Mouse (Mus musculus) MEL (cell line): ENCODE measurements at regions not wholly inside any gene's neighbourhood (a gene's known extent, or its start where the extent isn't known, plus 50 kb on each side); places are given as distances from the start of the nearest gene placed in this dataset.

ENCODE experiments used
- DNase-seq: peaks from one replicate; pipeline ENCODE4 v3.0.0; 2011; ENCODE audit warnings: low read depth, low spot score
- H3K27ac ChIP-seq: 2 replicates; pipeline ENCODE4 v1.5.1; 2012; ENCODE audit warnings: low read depth, mild to moderate bottlenecking, control low read depth, low read length, moderate library complexity; ENCODE audit not compliant: control insufficient read depth
- H3K27me3 ChIP-seq, 2 experiments: fragments of 150-350 bp in 1 of 2; sonication (generic) in 1 of 2; 2 replicates each; pipeline ENCODE4 v1.6.1; 2012; ENCODE audit warnings: low read length in 2 of 2, mild to moderate bottlenecking in 2 of 2, improper control_type of control experiment in 1 of 2, moderate library complexity in 1 of 2; ENCODE audit not compliant: insufficient read depth in 2 of 2, control insufficient read depth in 1 of 2
- H3K36me3 ChIP-seq, 2 experiments: 2 replicates each; pipeline ENCODE4 v1.6.1; 2012 to 2014; ENCODE audit warnings: low read length in 2 of 2, improper control_type of control experiment in 1 of 2, inconsistent platforms in 1 of 2, mild to moderate bottlenecking in 1 of 2; ENCODE audit not compliant: insufficient read depth in 2 of 2, control insufficient read depth in 1 of 2
- H3K4me1 ChIP-seq, 2 experiments: fragments of 150-350 bp in 1 of 2; sonication (generic) in 1 of 2; 2 replicates each; pipeline ENCODE4 v1.6.1; 2012; ENCODE audit warnings: low read length in 2 of 2, improper control_type of control experiment in 1 of 2, mild to moderate bottlenecking in 1 of 2; ENCODE audit not compliant: insufficient read depth in 2 of 2, control insufficient read depth in 1 of 2
- H3K4me3 ChIP-seq, 2 experiments: fragments of 150-350 bp in 1 of 2; sonication (generic) in 1 of 2; 2 replicates each; pipeline ENCODE4 v1.5.1; 2012; ENCODE audit warnings: low read depth in 2 of 2, low read length in 2 of 2, mild to moderate bottlenecking in 2 of 2, moderate library complexity in 2 of 2, control low read depth in 1 of 2, improper control_type of control experiment in 1 of 2; ENCODE audit not compliant: control insufficient read depth in 1 of 2, insufficient read depth in 1 of 2
- H3K79me2 ChIP-seq: 2 replicates; pipeline ENCODE4 v1.6.1; 2012; ENCODE audit warnings: mild to moderate bottlenecking, low read length, moderate library complexity; ENCODE audit not compliant: control insufficient read depth, poor library complexity, insufficient read depth
- H3K9ac ChIP-seq: 2 replicates; pipeline ENCODE4 v1.6.1; 2012; ENCODE audit warnings: low read depth, mild to moderate bottlenecking, control low read depth, low read length, moderate library complexity; ENCODE audit not compliant: control insufficient read depth, poor library complexity, severe bottlenecking
- H3K9me3 ChIP-seq: fragments of 150-350 bp; sonication (generic); replicated peaks from 2 replicates; pipeline ENCODE4 v1.6.1; 2012; ENCODE audit warnings: mild to moderate bottlenecking, low read length, improper control_type of control experiment, moderate library complexity; ENCODE audit not compliant: insufficient read depth
- BHLHE40 ChIP-seq: IDR thresholded peaks from 2 replicates; pipeline ENCODE4 v1.6.1; 2012; ENCODE audit warnings: low read depth, mild to moderate bottlenecking, inconsistent platforms, low read length, improper control_type of control experiment, borderline replicate concordance
- CHD2 ChIP-seq: IDR thresholded peaks from 2 replicates; pipeline ENCODE4 v1.6.1; 2011; ENCODE audit warnings: low read length, improper control_type of control experiment
- E2F4 ChIP-seq: IDR thresholded peaks from 2 replicates; pipeline ENCODE4 v1.6.1; 2011; ENCODE audit warnings: low read depth, low read length, improper control_type of control experiment, borderline replicate concordance
- ELF1 ChIP-seq: IDR thresholded peaks from 2 replicates; pipeline ENCODE4 v1.6.1; 2014; ENCODE audit warnings: low read depth, mild to moderate bottlenecking, inconsistent platforms, low read length, improper control_type of control experiment, moderate library complexity
- ETS1 ChIP-seq: IDR thresholded peaks from 2 replicates; pipeline ENCODE4 v1.6.1; 2012; ENCODE audit warnings: low read depth, mild to moderate bottlenecking, inconsistent platforms, low read length, improper control_type of control experiment, moderate library complexity
- JUND ChIP-seq: IDR thresholded peaks from 2 replicates; pipeline ENCODE4 v1.6.1; 2011; ENCODE audit warnings: low read depth, mild to moderate bottlenecking, improper control_type of control experiment, low read length
- KAT2A ChIP-seq: conservative IDR thresholded peaks from 2 replicates; pipeline ENCODE4 v1.6.1; 2012; ENCODE audit warnings: low read depth, low read length, improper control_type of control experiment, inconsistent platforms
- MAFK ChIP-seq: IDR thresholded peaks from 2 replicates; pipeline ENCODE4 v1.6.1; 2011; ENCODE audit warnings: low read depth, mild to moderate bottlenecking, low read length, improper control_type of control experiment, borderline replicate concordance
- MAZ ChIP-seq: IDR thresholded peaks from 2 replicates; pipeline ENCODE4 v1.6.1; 2012; ENCODE audit warnings: low read depth, mild to moderate bottlenecking, inconsistent platforms, low read length, improper control_type of control experiment
- MEF2A ChIP-seq: IDR thresholded peaks from 2 replicates; pipeline ENCODE4 v1.6.1; 2014; ENCODE audit warnings: low read depth, mild to moderate bottlenecking, inconsistent platforms, low read length, improper control_type of control experiment; ENCODE audit not compliant: poor library complexity, insufficient replicate concordance, severe bottlenecking; ENCODE audit errors: extremely low read depth
- MYB ChIP-seq: IDR thresholded peaks from 2 replicates; pipeline ENCODE4 v1.6.1; 2011; ENCODE audit warnings: mild to moderate bottlenecking, low read depth, low read length, improper control_type of control experiment
- NELFE ChIP-seq: IDR thresholded peaks from 2 replicates; pipeline ENCODE4 v1.6.1; 2011; ENCODE audit warnings: low read depth, low read length, improper control_type of control experiment
- POLR2A ChIP-seq, 2 experiments: IDR thresholded peaks; 2 replicates each; pipeline ENCODE4 v1.6.1; 2011 to 2012; ENCODE audit warnings: low read length in 2 of 2, mild to moderate bottlenecking in 2 of 2, control low read depth in 1 of 2, improper control_type of control experiment in 1 of 2, low read depth in 1 of 2, moderate library complexity in 1 of 2; ENCODE audit not compliant: control insufficient read depth in 1 of 2, insufficient read depth in 1 of 2, poor library complexity in 1 of 2
- POLR2AphosphoS5 ChIP-seq: IDR thresholded peaks from 2 replicates; pipeline ENCODE4 v1.6.1; 2012; ENCODE audit warnings: low read depth, borderline replicate concordance, mild to moderate bottlenecking, inconsistent platforms, low read length, moderate library complexity, mixed read lengths
- RAD21 ChIP-seq: IDR thresholded peaks from 2 replicates; pipeline ENCODE4 v1.6.1; 2011; ENCODE audit warnings: mild to moderate bottlenecking, low read depth, low read length, improper control_type of control experiment
- SIN3A ChIP-seq: IDR thresholded peaks from 2 replicates; pipeline ENCODE4 v1.6.1; 2012; ENCODE audit warnings: low read length, improper control_type of control experiment, inconsistent platforms
- TAL1 ChIP-seq: IDR thresholded peaks from 2 replicates; pipeline ENCODE4 v1.6.1; 2012; ENCODE audit warnings: mild to moderate bottlenecking, inconsistent platforms, low read length, moderate library complexity, mixed read lengths
- UBTF ChIP-seq: IDR thresholded peaks from 2 replicates; pipeline ENCODE4 v1.6.1; 2012; ENCODE audit warnings: low read depth, mild to moderate bottlenecking, inconsistent platforms, low read length, improper control_type of control experiment, moderate library complexity, borderline replicate concordance; ENCODE audit not compliant: insufficient read depth
- USF2 ChIP-seq, 2 experiments: IDR thresholded peaks; 2 replicates each; pipeline ENCODE4 v1.6.1; 2011 to 2012; ENCODE audit warnings: improper control_type of control experiment in 2 of 2, low read length in 2 of 2, borderline replicate concordance in 1 of 2, inconsistent platforms in 1 of 2, low read depth in 1 of 2, mild to moderate bottlenecking in 1 of 2; ENCODE audit not compliant: insufficient read depth in 1 of 2
- ZC3H11A ChIP-seq: IDR thresholded peaks from 2 replicates; pipeline ENCODE4 v1.6.1; 2012; ENCODE audit warnings: low read depth, mild to moderate bottlenecking, inconsistent platforms, low read length, improper control_type of control experiment
- ZKSCAN1 ChIP-seq: IDR thresholded peaks from 2 replicates; pipeline ENCODE4 v1.6.1; 2012; ENCODE audit warnings: low read depth, mild to moderate bottlenecking, inconsistent platforms, low read length, improper control_type of control experiment, moderate library complexity
- ZMIZ1 ChIP-seq: IDR thresholded peaks from 2 replicates; pipeline ENCODE4 v1.6.1; 2012; ENCODE audit warnings: low read depth, mild to moderate bottlenecking, inconsistent platforms, low read length, improper control_type of control experiment, moderate library complexity

DNA sequence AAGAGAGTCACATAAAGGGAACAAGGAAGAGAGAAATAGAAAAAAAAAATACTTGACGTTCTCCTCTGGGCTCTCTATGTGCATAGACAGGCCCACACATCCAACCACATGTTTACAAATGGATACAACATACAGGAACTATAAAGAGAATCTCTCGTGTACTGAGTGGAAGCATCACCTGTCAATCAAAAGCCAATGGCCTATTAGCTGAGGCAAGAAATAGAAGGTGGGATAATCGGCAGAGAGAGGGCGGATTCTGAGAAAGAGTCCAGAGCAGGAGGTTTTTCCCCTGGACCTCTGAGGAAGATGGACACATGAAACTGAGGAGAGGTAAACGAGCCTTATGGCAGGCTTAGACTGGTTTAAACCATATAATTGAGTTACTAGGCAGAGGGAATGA is 434.7 kb upstream of the Pmfbp1 start:
- DNase-seq = no peak
- no peak for TF ChIP-seq USF2 (IDR thresholded peaks at IDR 0.05; ENCODE audit: borderline replicate concordance in 1 of 2, insufficient read depth in 1 of 2, low read depth in 1 of 2, low read length in 2 of 2)
- TF ChIP-seq BHLHE40 = no peak
- TF ChIP-seq CHD2 = no peak
- no peak for TF ChIP-seq MAFK
- TF ChIP-seq SIN3A = no peak
- no peak for TF ChIP-seq RAD21
- no peak for TF ChIP-seq ETS1
- no peak for TF ChIP-seq E2F4
- TF ChIP-seq JUND = no peak
- TF ChIP-seq ZMIZ1 = no peak
- TF ChIP-seq ZKSCAN1 = no peak
- TF ChIP-seq ELF1 = no peak
- no peak for TF ChIP-seq MAZ
- TF ChIP-seq POLR2AphosphoS5 = no peak
- no peak for TF ChIP-seq MYB
- TF ChIP-seq MEF2A = no peak
- TF ChIP-seq TAL1 = no peak
- no peak overlapping the region for H3K27ac ChIP-seq
- H3K79me2 ChIP-seq = no peaks in the 10 kb centered on the region
- H3K27me3 ChIP-seq = no peaks in the 10 kb centered on the region
- no peak overlapping the region for H3K9ac ChIP-seq
- H3K36me3 ChIP-seq = no peaks in the 10 kb centered on the region
- no peaks in the 10 kb centered on the region for H3K4me1 ChIP-seq
- H3K4me3 ChIP-seq = 0 out of 4 replicates have a peak overlapping the region, but pooled peaks of 1 of the 2 experiments have one; percentile 7
- H3K9me3 ChIP-seq = no peaks in the 10 kb centered on the region

DNA sequence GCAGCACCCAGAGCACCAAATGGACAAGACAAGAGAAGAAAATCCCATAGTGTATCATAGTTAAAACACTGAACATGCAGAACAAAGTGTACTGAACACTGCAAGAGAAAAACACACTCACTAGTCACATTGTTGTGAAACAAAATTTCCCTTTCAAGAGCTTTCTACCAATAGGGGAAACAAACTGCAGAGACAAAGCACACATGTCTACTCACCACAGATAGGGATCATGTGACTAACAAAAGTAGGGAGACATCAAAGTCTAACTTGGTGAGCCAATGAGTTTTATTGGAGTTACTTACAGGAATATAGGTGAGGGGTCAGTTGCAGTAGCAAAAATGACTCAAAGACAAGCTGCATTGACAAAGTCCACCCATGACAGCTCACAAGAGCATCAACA is 431.5 kb upstream of the Pmfbp1 start:
- no peak for DNase-seq
- TF ChIP-seq USF2 (IDR thresholded peaks at IDR 0.05; ENCODE audit: borderline replicate concordance in 1 of 2, insufficient read depth in 1 of 2, low read depth in 1 of 2, low read length in 2 of 2) (no peak), RAD21 (no peak), NELFE (no peak), ZC3H11A (no peak), E2F4 (no peak), KAT2A (no peak), UBTF (no peak), POLR2A (IDR thresholded peaks at IDR 0.05; ENCODE audit: control insufficient read depth in 1 of 2, insufficient read depth in 1 of 2, low read depth in 1 of 2, low read length in 2 of 2, poor library complexity in 1 of 2) (no peak), ZKSCAN1 (no peak)
- no peaks in the 10 kb centered on the region for H3K9me3 ChIP-seq
- no peaks in the 10 kb centered on the region for H3K27me3 ChIP-seq
- no peaks in the 10 kb centered on the region for H3K4me1 ChIP-seq
- no peak overlapping the region for H3K27ac ChIP-seq
- no peak overlapping the region for H3K9ac ChIP-seq
- no peak overlapping the region for H3K4me3 ChIP-seq
- no peaks in the 10 kb centered on the region for H3K36me3 ChIP-seq
- H3K79me2 ChIP-seq = no peaks in the 10 kb centered on the region
